Mouse (Mus musculus) adipocyte (in vitro differentiated cells): ENCODE data around the gene Cidec.

Source experiments
- DNase-seq: peaks from one replicate; pipeline ENCODE4 v3.0.0-alpha.2; 2016; ENCODE audit warnings: low spot score

Gene Cidec

GRCm38 (mm10) chr6:113435664-113436205 is at the start of gene Cidec:
TSS of gene Cidec (minus strand) at chr6:113435760.
- peak; percentile 96 for DNase-seq

- DNase-seq, result no peak
Measured at GRCm38 (mm10) chr6:113483729-113484128, 48.2 kb upstream of the Cidec start.

GRCm38 (mm10) chr6:113483100-113483615 is 47.6 kb upstream of the Cidec start, which contains the start of gene Creld1:
TSS of gene Creld1 (plus strand) at chr6:113483297.
- no peak for DNase-seq

- no peak for DNase-seq
Measured at GRCm38 (mm10) chr6:113482477-113483099, 47.0 kb upstream of the Cidec start.

- DNase-seq, result peak; percentile 78
Measured at GRCm38 (mm10) chr6:113480555-113481373, 45.2 kb upstream of the Cidec start.

- no peak for DNase-seq
Measured at GRCm38 (mm10) chr6:113478906-113479305, 43.3 kb upstream of the Cidec start.

GRCm38 (mm10) chr6:113477353-113477752 is 41.8 kb upstream of the Cidec start:
- DNase-seq, result no peak

- no peak for DNase-seq
Measured at GRCm38 (mm10) chr6:113473715-113474114, 38.2 kb upstream of the Cidec start.

GRCm38 (mm10) chr6:113473246-113473645 is 37.7 kb upstream of the Cidec start:
- DNase-seq, result no peak

- DNase-seq, result no peak
Measured at GRCm38 (mm10) chr6:113472061-113472460, 36.5 kb upstream of the Cidec start.

GRCm38 (mm10) chr6:113471297-113471936 is 35.9 kb upstream of the Cidec start, which contains the start of gene Il17rc:
TSS of gene Il17rc (plus strand) at chr6:113471427.
- peak; percentile 90 for DNase-seq

GRCm38 (mm10) chr6:113469432-113469831 is 33.9 kb upstream of the Cidec start:
- peak; percentile 64 for DNase-seq

GRCm38 (mm10) chr6:113469021-113469420 is 33.5 kb upstream of the Cidec start:
- peak; percentile 84 for DNase-seq

GRCm38 (mm10) chr6:113468512-113468911 is 33.0 kb upstream of the Cidec start:
- DNase-seq, result no peak

GRCm38 (mm10) chr6:113465602-113466001 is 30.0 kb upstream of the Cidec start:
- peak; percentile 48 for DNase-seq

GRCm38 (mm10) chr6:113464040-113464439 is 28.5 kb upstream of the Cidec start:
- no peak for DNase-seq

- DNase-seq, result peak; percentile 51
Measured at GRCm38 (mm10) chr6:113458635-113459034, 23.1 kb upstream of the Cidec start.

- no peak for DNase-seq
Measured at GRCm38 (mm10) chr6:113457952-113458534, 22.5 kb upstream of the Cidec start, which contains the start of gene Il17re. TSS of gene Il17re (plus strand) at chr6:113458484.

- no peak for DNase-seq
Measured at GRCm38 (mm10) chr6:113455007-113455406, 19.4 kb upstream of the Cidec start.

GRCm38 (mm10) chr6:113451839-113452238 is 16.3 kb upstream of the Cidec start:
- DNase-seq, result peak; percentile 82

- no peak for DNase-seq
Measured at GRCm38 (mm10) chr6:113447639-113448038, 12.1 kb upstream of the Cidec start.
